Mouse (Mus musculus): ENCODE measurements at regions not wholly inside any gene's neighbourhood (a gene's known extent, or its start where the extent isn't known, plus 50 kb on each side); places are given as distances from the start of the nearest gene placed in this dataset.

GRCm38 (mm10) chr15:43926034-43926433 lies 3791.9 kb downstream of the 9330182O14Rik start:
- WGBS, result 94% methylated on average over 1 of the region's 1 CpGs
- Histone ChIP-seq H3K4me1 (ENCODE audit: control insufficient read depth, insufficient read depth, low read length) (no peaks in the 10 kb centered on the region), H3K4me3 (ENCODE audit: insufficient read depth, low read depth, low read length) (no peak overlapping the region), H3K27ac (ENCODE audit: insufficient read depth, low read depth, low read length) (no peak overlapping the region)
- TF ChIP-seq CTCF (IDR thresholded peaks at IDR 0.05; ENCODE audit: insufficient read depth, low read depth, low read length) (no peak), POLR2A (IDR thresholded peaks at IDR 0.05; ENCODE audit: insufficient read depth, low read depth, low read length) (no peak)

DNA sequence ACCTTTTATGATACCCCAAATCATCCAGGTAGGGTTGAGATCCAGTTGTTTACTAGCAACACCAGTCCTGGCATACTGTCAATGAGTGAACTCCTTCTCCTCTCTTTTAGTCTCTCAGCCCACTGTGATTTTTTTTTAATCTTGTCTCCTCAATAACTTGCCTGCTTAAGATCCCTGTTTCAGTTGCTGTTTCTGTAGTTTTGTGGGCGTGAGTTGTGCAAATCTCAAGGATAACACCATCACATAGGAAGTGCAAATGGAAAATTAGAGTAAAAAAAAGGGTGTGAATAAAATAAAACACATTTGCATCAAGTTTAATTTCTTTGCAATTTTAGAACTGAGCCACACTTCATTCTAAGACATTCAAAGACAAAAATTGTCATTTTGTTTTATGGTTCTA lies 3799.4 kb downstream of the 9330182O14Rik start:
- H3K4me3 ChIP-seq (ENCODE audit: insufficient read depth, low read depth, low read length), result no peak overlapping the region
- TF ChIP-seq POLR2A (IDR thresholded peaks at IDR 0.05; ENCODE audit: insufficient read depth, low read depth, low read length) (no peak), CTCF (IDR thresholded peaks at IDR 0.05; ENCODE audit: insufficient read depth, low read depth, low read length) (no peak)
- 72% methylated on average over 1 of the region's 1 CpGs for WGBS
- no peaks in the 10 kb centered on the region for H3K4me1 ChIP-seq (ENCODE audit: control insufficient read depth, insufficient read depth, low read length)
- no peak overlapping the region for H3K27ac ChIP-seq (ENCODE audit: insufficient read depth, low read depth, low read length)

DNA sequence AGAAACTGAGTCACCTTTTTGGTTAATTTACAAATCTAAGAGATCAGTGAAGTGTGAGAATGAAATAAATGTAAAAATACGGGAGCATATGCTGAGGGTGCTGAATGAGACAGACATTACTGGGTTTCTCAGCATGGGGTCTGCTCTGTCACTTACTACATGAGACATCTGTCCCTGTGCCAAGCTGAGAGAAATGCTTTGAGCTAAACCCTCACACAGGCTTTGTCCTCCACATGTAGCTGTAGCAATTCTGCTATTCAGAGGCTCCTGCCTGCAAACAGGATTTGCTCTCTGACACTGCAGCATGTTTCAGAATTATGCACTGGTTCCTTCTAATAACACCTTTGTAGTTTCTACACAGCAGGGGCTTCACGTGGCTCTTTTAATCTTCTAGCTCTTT lies 3806.3 kb downstream of the 9330182O14Rik start:
- Histone ChIP-seq H3K4me1 (ENCODE audit: control insufficient read depth, insufficient read depth, low read length) (no peaks in the 10 kb centered on the region), H3K27ac (ENCODE audit: insufficient read depth, low read depth, low read length) (peak overlapping the region; percentile 37; the same call in 1 of the 2 replicates), H3K4me3 (ENCODE audit: insufficient read depth, low read depth, low read length) (no peak overlapping the region)
- WGBS, result 22% methylated on average over 2 of the region's 2 CpGs
- no peak for TF ChIP-seq CTCF (IDR thresholded peaks at IDR 0.05; ENCODE audit: insufficient read depth, low read depth, low read length)
- TF ChIP-seq POLR2A (IDR thresholded peaks at IDR 0.05; ENCODE audit: insufficient read depth, low read depth, low read length), result no peak

DNA sequence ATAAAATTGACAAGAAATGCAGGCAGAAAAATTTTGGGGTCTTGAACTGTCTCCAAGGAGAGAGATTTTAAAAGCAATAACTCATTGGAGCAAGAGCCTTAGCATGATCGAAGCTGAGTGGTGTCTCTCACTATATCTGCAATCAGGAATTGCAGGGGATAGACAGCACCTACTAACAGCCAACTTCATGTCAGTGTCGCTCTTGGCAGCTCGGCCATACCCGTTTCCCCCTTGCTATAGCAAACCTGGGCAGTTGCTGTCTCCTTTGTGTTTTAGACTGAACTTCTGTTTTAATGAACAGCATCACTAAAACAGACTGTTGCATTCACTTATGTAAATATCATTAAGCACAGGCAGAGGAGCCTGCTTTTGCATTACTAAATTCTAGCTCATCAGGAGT lies 3806.7 kb downstream of the 9330182O14Rik start:
- Histone ChIP-seq H3K4me1 (ENCODE audit: control insufficient read depth, insufficient read depth, low read length) (no peaks in the 10 kb centered on the region), H3K27ac (ENCODE audit: insufficient read depth, low read depth, low read length) (no peak overlapping the region), H3K4me3 (ENCODE audit: insufficient read depth, low read depth, low read length) (no peak overlapping the region)
- 54% methylated on average over 4 of the region's 4 CpGs for WGBS
- TF ChIP-seq POLR2A (IDR thresholded peaks at IDR 0.05; ENCODE audit: insufficient read depth, low read depth, low read length) (no peak), CTCF (IDR thresholded peaks at IDR 0.05; ENCODE audit: insufficient read depth, low read depth, low read length) (no peak)

GRCm38 (mm10) chr15:43942002-43942660 lies 3808.0 kb downstream of the 9330182O14Rik start:
- H3K4me1 ChIP-seq (ENCODE audit: control insufficient read depth, insufficient read depth, low read length), result no peaks in the 10 kb centered on the region
- no peak overlapping the region for H3K4me3 ChIP-seq (ENCODE audit: insufficient read depth, low read depth, low read length)
- TF ChIP-seq POLR2A (IDR thresholded peaks at IDR 0.05; ENCODE audit: insufficient read depth, low read depth, low read length) (no peak), CTCF (IDR thresholded peaks at IDR 0.05; ENCODE audit: insufficient read depth, low read depth, low read length) (no peak)
- no peak overlapping the region for H3K27ac ChIP-seq (ENCODE audit: insufficient read depth, low read depth, low read length)
- 35% methylated on average over 2 of the region's 2 CpGs for WGBS

DNA sequence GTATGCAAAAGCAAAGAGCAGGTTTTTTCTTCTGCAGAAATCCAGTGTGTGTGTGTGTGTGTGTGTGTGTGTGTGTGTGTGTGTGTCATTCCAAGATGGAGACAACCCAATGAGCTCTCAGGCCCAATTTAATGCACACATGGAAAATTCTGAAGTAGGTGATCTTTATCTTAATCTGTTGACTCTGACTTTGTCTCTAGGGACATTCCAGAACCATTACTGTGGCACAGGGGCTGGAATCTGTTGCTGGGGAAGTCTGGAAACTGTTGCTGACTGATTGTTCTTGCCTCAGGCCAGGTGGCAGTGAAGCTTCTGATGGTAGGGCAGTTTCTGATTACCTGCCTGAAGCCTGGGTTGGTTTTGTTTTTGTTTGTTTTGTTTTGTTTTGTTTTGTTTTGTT lies 3850.8 kb downstream of the 9330182O14Rik start:
- Histone ChIP-seq H3K4me1 (ENCODE audit: control insufficient read depth, insufficient read depth, low read length) (no peaks in the 10 kb centered on the region), H3K4me3 (ENCODE audit: insufficient read depth, low read depth, low read length) (no peak overlapping the region), H3K27ac (ENCODE audit: insufficient read depth, low read depth, low read length) (no peak overlapping the region)
- TF ChIP-seq CTCF (IDR thresholded peaks at IDR 0.05; ENCODE audit: insufficient read depth, low read depth, low read length) (no peak), POLR2A (IDR thresholded peaks at IDR 0.05; ENCODE audit: insufficient read depth, low read depth, low read length) (no peak)

DNA sequence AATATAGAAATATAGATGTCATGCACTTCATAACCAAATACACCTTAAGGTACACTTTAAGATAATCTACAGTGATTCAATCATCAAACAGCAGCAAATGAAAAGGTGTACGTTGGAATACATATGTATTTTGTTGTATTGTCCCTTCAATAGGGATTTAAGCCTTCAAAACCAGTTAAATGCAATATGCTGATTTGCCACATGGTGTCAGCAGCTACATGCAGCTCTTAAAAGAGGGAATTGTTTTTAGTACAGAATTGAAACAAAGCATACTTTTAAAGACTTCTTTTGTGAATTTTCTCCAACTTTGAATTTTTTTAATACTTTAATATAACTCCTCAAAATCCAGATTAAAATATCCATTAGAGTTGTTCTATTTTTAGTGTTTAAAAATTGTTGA lies 3857.1 kb downstream of the 9330182O14Rik start:
- Histone ChIP-seq H3K27ac (ENCODE audit: insufficient read depth, low read depth, low read length) (no peak overlapping the region), H3K4me1 (ENCODE audit: control insufficient read depth, insufficient read depth, low read length) (no peaks in the 10 kb centered on the region), H3K4me3 (ENCODE audit: insufficient read depth, low read depth, low read length) (no peak overlapping the region)
- TF ChIP-seq CTCF (IDR thresholded peaks at IDR 0.05; ENCODE audit: insufficient read depth, low read depth, low read length) (no peak), POLR2A (IDR thresholded peaks at IDR 0.05; ENCODE audit: insufficient read depth, low read depth, low read length) (no peak)
- WGBS, result 5% methylated on average over 1 of the region's 1 CpGs

- no peak overlapping the region for H3K4me3 ChIP-seq (ENCODE audit: insufficient read depth, low read depth, low read length)
- no peak overlapping the region for H3K27ac ChIP-seq (ENCODE audit: insufficient read depth, low read depth, low read length)
- no peak for TF ChIP-seq CTCF (IDR thresholded peaks at IDR 0.05; ENCODE audit: insufficient read depth, low read depth, low read length)
- TF ChIP-seq POLR2A (IDR thresholded peaks at IDR 0.05; ENCODE audit: insufficient read depth, low read depth, low read length), result no peak
- no peaks in the 10 kb centered on the region for H3K4me1 ChIP-seq (ENCODE audit: control insufficient read depth, insufficient read depth, low read length)
These were observed 3858.8 kb downstream of the 9330182O14Rik start for GRCm38 (mm10) chr15:43992936-43993335.

GRCm38 (mm10) chr15:44026468-44027028 lies 3892.4 kb downstream of the 9330182O14Rik start:
- no peaks in the 10 kb centered on the region for H3K4me1 ChIP-seq (ENCODE audit: control insufficient read depth, insufficient read depth, low read length)
- H3K27ac ChIP-seq (ENCODE audit: insufficient read depth, low read depth, low read length), result no peak overlapping the region
- 69% methylated on average over 6 of the region's 6 CpGs for WGBS
- no peak overlapping the region for H3K4me3 ChIP-seq (ENCODE audit: insufficient read depth, low read depth, low read length)
- TF ChIP-seq POLR2A (IDR thresholded peaks at IDR 0.05; ENCODE audit: insufficient read depth, low read depth, low read length) (no peak), CTCF (IDR thresholded peaks at IDR 0.05; ENCODE audit: insufficient read depth, low read depth, low read length) (no peak)
